In genomic region chr7:12874301-12874700, GRCm38 (mm10) we compare ENCODE assay signal across 10 mouse cellular contexts. TPM values are rescaled to one million over a fixed set of nuclear protein-coding genes. Genes with fewer than 3 reads are reported as not detected.
A peak's percentile ranks its signal among the peaks of the same experiment; 100 is the strongest.
DNase-seq lines count a peak whose midpoint lies in the region; ATAC-seq and TF ChIP-seq lines count a peak whose summit lies in the region.
"Had no signal": no experiment of that assay in that cellular context is flagged by ENCODE, and none has a peak within 500 bp of the region (broad histone marks: within the 10 kb centered on the region; RNA-seq: fewer than 3 reads in every experiment).

No protein-coding gene starts in this region.

- ATAC-seq in midbrain, postnatal 0 days (ENCODE audit: low FRiP score): no peak
- no peak for ATAC-seq in midbrain, embryonic 15.5 days (replicated peaks)
- ATAC-seq in forebrain, embryonic 12.5 days (ENCODE audit: low FRiP score): no peak

- H3K4me2 ChIP-seq in midbrain, postnatal 0 days (ENCODE audit: low read depth, low read length, poor library complexity, severe bottlenecking): no peak overlapping the region
- H3K4me2 ChIP-seq in midbrain, embryonic 15.5 days: no peak overlapping the region
- H3K4me2 ChIP-seq in forebrain, embryonic 12.5 days: no peak overlapping the region
- H3K4me2 ChIP-seq: liver, embryonic 15.5 days had no signal

- H3K36me3 ChIP-seq in midbrain, postnatal 0 days (ENCODE audit: insufficient read depth, low read length): 0 out of 2 replicates have a peak, but pooled peaks cover 2% of the 10 kb centered on the region
- H3K36me3 ChIP-seq in midbrain, embryonic 15.5 days (replicated peaks): no peaks in the 10 kb centered on the region
- no peaks in the 10 kb centered on the region for H3K36me3 ChIP-seq in forebrain, embryonic 12.5 days (replicated peaks)
- H3K36me3 ChIP-seq: liver, embryonic 15.5 days had no signal

- peaks cover 4% of the 10 kb centered on the region; the same call in 1 of the 2 replicates for H3K27me3 ChIP-seq in midbrain, postnatal 0 days (ENCODE audit: insufficient read depth, low read length)
- H3K27me3 ChIP-seq in midbrain, embryonic 15.5 days (replicated peaks): no peaks in the 10 kb centered on the region; the same call in 1 of the 2 replicates
- no peaks in the 10 kb centered on the region for H3K27me3 ChIP-seq in forebrain, embryonic 12.5 days
- H3K27me3 ChIP-seq: liver, embryonic 15.5 days had no signal

- no peak overlapping the region for H3K4me3 ChIP-seq in midbrain, postnatal 0 days (ENCODE audit: low read depth, low read length)
- H3K4me3 ChIP-seq in midbrain, embryonic 15.5 days: no peak overlapping the region
- H3K4me3 ChIP-seq in forebrain, embryonic 12.5 days (replicated peaks): no peak overlapping the region
- H3K4me3 ChIP-seq: liver, embryonic 15.5 days had no signal

- no peaks in the 10 kb centered on the region for H3K4me1 ChIP-seq in midbrain, postnatal 0 days (ENCODE audit: insufficient read depth, low read length)
- H3K4me1 ChIP-seq in midbrain, embryonic 15.5 days: no peaks in the 10 kb centered on the region
- H3K4me1 ChIP-seq in forebrain, embryonic 12.5 days: no peaks in the 10 kb centered on the region
- H3K4me1 ChIP-seq: liver, embryonic 15.5 days had no signal

- 24% methylated on average over 3 of the region's 3 CpGs for WGBS in midbrain, postnatal 0 days
- 24% methylated on average over 3 of the region's 3 CpGs for WGBS in midbrain, embryonic 15.5 days
- WGBS in forebrain, embryonic 12.5 days: 26% methylated on average over 3 of the region's 3 CpGs

- DNase-seq in heart, adult 18-20 months: peak; percentile 8 to 56
- DNase-seq in heart, postnatal 25 days (ENCODE audit: low spot score): no peak
- no peak for DNase-seq in midbrain, postnatal 0 days (ENCODE audit: low spot score)
- DNase-seq in c-Kit-positive CD71-negative TER-119-negative erythroid progenitor cells, embryonic 14.5 days (ENCODE audit: low read depth): peak; percentile 56
- peak; percentile 53 for DNase-seq in retina, postnatal 1 day
- DNase-seq in left cerebral cortex, postnatal 4 days: no peak
- DNase-seq: gastrocnemius, postnatal 10 days had no signal

- intact Hi-C loops in heart, postnatal 25 days (cut with DNase I): no loop called here
- intact Hi-C loops in left cerebral cortex, postnatal 4 days (cut with DNase I): no loop called here

- H3K9ac ChIP-seq in midbrain, postnatal 0 days (replicated peaks; ENCODE audit: low read length, poor library complexity, severe bottlenecking): no peak overlapping the region
- H3K9ac ChIP-seq in midbrain, embryonic 15.5 days: no peak overlapping the region
- H3K9ac ChIP-seq in forebrain, embryonic 12.5 days: no peak overlapping the region
- H3K9ac ChIP-seq: liver, embryonic 15.5 days had no signal

- H3K9me3 ChIP-seq in midbrain, postnatal 0 days (ENCODE audit: low read length): peaks cover 5% of the 10 kb centered on the region; the same call in 1 of the 2 replicates
- H3K9me3 ChIP-seq in midbrain, embryonic 15.5 days: no peaks in the 10 kb centered on the region
- 0 out of 2 replicates have a peak, but pooled peaks cover 4% of the 10 kb centered on the region for H3K9me3 ChIP-seq in forebrain, embryonic 12.5 days
- H3K9me3 ChIP-seq: liver, embryonic 15.5 days had no signal

- no peak overlapping the region for H3K27ac ChIP-seq in midbrain, postnatal 0 days (ENCODE audit: low read depth, low read length)
- no peak overlapping the region for H3K27ac ChIP-seq in midbrain, embryonic 15.5 days
- H3K27ac ChIP-seq in forebrain, embryonic 12.5 days: no peak overlapping the region
- H3K27ac ChIP-seq: liver, embryonic 15.5 days had no signal

- TF ChIP-seq CTCF in midbrain, postnatal 0 days (IDR thresholded peaks at IDR 0.05): peak; percentile 50

RNA-seq across cellular contexts. Expression of gene Zfp128, which starts 6.7 kb away (rescaled TPM):
- total RNA-seq in heart, adult 18-20 months (2021): 1 to 10 TPM; 2.9 to 3.1 TPM
- 1 to 10 TPM; 3.2 to 4.0 TPM for total RNA-seq in heart, postnatal 25 days (2021)
- total RNA-seq in midbrain, postnatal 0 days (2014; rRNA removed): 16.6 and 17.9 TPM in 2 replicates
- 2.0 and 3.0 TPM in 2 replicates for polyA plus RNA-seq in midbrain, postnatal 0 days (2015; fragmentation: Nextera tagmentation; extraction: Ambion mirVana)
- polyA plus RNA-seq in midbrain, embryonic 15.5 days (2015; fragmentation: Nextera tagmentation; extraction: Ambion mirVana): 8.6 and 9.4 TPM in 2 replicates
- 6.0 and 6.2 TPM in 2 replicates for polyA plus RNA-seq in forebrain, embryonic 12.5 days (2016; fragmentation: Nextera tagmentation; extraction: Ambion mirVana)
- total RNA-seq in left cerebral cortex, postnatal 4 days (2021): 10 to 100 TPM in 1 of 2 experiments, 1 to 10 TPM in 1; 9.9 to 10.2 TPM

RNA-seq across cellular contexts. Expression of gene Zscan22, which starts 23.3 kb away (rescaled TPM):
- 1 to 10 TPM; 5.5 to 5.8 TPM for total RNA-seq in heart, adult 18-20 months (2021)
- total RNA-seq in heart, postnatal 25 days (2021): 1 to 10 TPM; 5.2 to 6.2 TPM
- total RNA-seq in midbrain, postnatal 0 days (2014; rRNA removed): 4.4 and 8.3 TPM in 2 replicates
- polyA plus RNA-seq in midbrain, postnatal 0 days (2015; fragmentation: Nextera tagmentation; extraction: Ambion mirVana): 2.6 and 3.7 TPM in 2 replicates
- 11.8 and 12.8 TPM in 2 replicates for polyA plus RNA-seq in midbrain, embryonic 15.5 days (2015; fragmentation: Nextera tagmentation; extraction: Ambion mirVana)
- polyA plus RNA-seq in forebrain, embryonic 12.5 days (2016; fragmentation: Nextera tagmentation; extraction: Ambion mirVana): 13.8 and 15.8 TPM in 2 replicates
- 10 to 100 TPM; 13.1 to 13.7 TPM for total RNA-seq in left cerebral cortex, postnatal 4 days (2021)

RNA-seq across cellular contexts. Expression of gene Zfp110, which starts 39.7 kb away (rescaled TPM):
- total RNA-seq in heart, adult 18-20 months (2021): 10 to 100 TPM; 17.0 to 18.4 TPM
- 10 to 100 TPM; 14.1 to 16.3 TPM for total RNA-seq in heart, postnatal 25 days (2021)
- total RNA-seq in midbrain, postnatal 0 days (2014; rRNA removed): 11.8 and 18.4 TPM in 2 replicates
- 18.1 and 19.4 TPM in 2 replicates for polyA plus RNA-seq in midbrain, postnatal 0 days (2015; fragmentation: Nextera tagmentation; extraction: Ambion mirVana)
- 28.3 and 30.8 TPM in 2 replicates for polyA plus RNA-seq in midbrain, embryonic 15.5 days (2015; fragmentation: Nextera tagmentation; extraction: Ambion mirVana)
- polyA plus RNA-seq in forebrain, embryonic 12.5 days (2016; fragmentation: Nextera tagmentation; extraction: Ambion mirVana): 32.4 and 34.5 TPM in 2 replicates
- total RNA-seq in left cerebral cortex, postnatal 4 days (2021): 10 to 100 TPM; 20.7 to 22.7 TPM

RNA-seq across cellular contexts. Expression of gene Rps5, which starts 47.8 kb away (rescaled TPM):
- 100 to 1,000 TPM; 575 to 632 TPM for total RNA-seq in heart, adult 18-20 months (2021)
- 100 to 1,000 TPM; 507 to 542 TPM for total RNA-seq in heart, postnatal 25 days (2021)
- 1,185 and 1,542 TPM in 2 replicates for total RNA-seq in midbrain, postnatal 0 days (2014; rRNA removed)
- 583 and 614 TPM in 2 replicates for polyA plus RNA-seq in midbrain, postnatal 0 days (2015; fragmentation: Nextera tagmentation; extraction: Ambion mirVana)
- 567 and 593 TPM in 2 replicates for polyA plus RNA-seq in midbrain, embryonic 15.5 days (2015; fragmentation: Nextera tagmentation; extraction: Ambion mirVana)
- polyA plus RNA-seq in forebrain, embryonic 12.5 days (2016; fragmentation: Nextera tagmentation; extraction: Ambion mirVana): 585 and 638 TPM in 2 replicates
- 100 to 1,000 TPM; 784 to 787 TPM for total RNA-seq in left cerebral cortex, postnatal 4 days (2021)

RNA-seq across cellular contexts. Expression of gene Rnf225, which starts 52.9 kb away (rescaled TPM):
- under 1 TPM; 0.17 to 0.39 TPM for total RNA-seq in heart, adult 18-20 months (2021)
- under 1 TPM; 0.21 to 0.22 TPM for total RNA-seq in heart, postnatal 25 days (2021)
- 1.9 and 2.7 TPM in 2 replicates for total RNA-seq in midbrain, postnatal 0 days (2014; rRNA removed)
- 1.1 and 1.2 TPM in 2 replicates for polyA plus RNA-seq in midbrain, postnatal 0 days (2015; fragmentation: Nextera tagmentation; extraction: Ambion mirVana)
- polyA plus RNA-seq in midbrain, embryonic 15.5 days (2015; fragmentation: Nextera tagmentation; extraction: Ambion mirVana): 0.90 and 0.93 TPM in 2 replicates
- 0.81 and 0.83 TPM in 2 replicates for polyA plus RNA-seq in forebrain, embryonic 12.5 days (2016; fragmentation: Nextera tagmentation; extraction: Ambion mirVana)
- total RNA-seq in left cerebral cortex, postnatal 4 days (2021): 1 to 10 TPM; 1.2 to 1.6 TPM

Comparison
In these comparisons a context has a peak if more than half of its experiments do, and no peak if none do; other contexts are left out.
1. DNase-seq: peak in heart, adult 18-20 months (2 of 2), c-Kit-positive CD71-negative TER-119-negative erythroid progenitor cells, embryonic 14.5 days (single experiment) and retina, postnatal 1 day (single experiment); none in heart, postnatal 25 days (single experiment), midbrain, postnatal 0 days (single experiment) and left cerebral cortex, postnatal 4 days (single experiment).